Mouse (Mus musculus) C2C12 (cell line): ENCODE measurements around the gene Gm20388. TPM values are rescaled to one million over a fixed set of nuclear protein-coding genes. Genes with fewer than 3 reads are reported as not detected.

ENCODE experiments used
- H3K27me3 ChIP-seq: one replicate; pipeline ENCODE4 v1.6.1; 2011; ENCODE audit not compliant: control insufficient read depth, insufficient read depth, insufficient read length
- H3K36me3 ChIP-seq: one replicate; pipeline ENCODE4 v1.6.1; 2011; ENCODE audit not compliant: control insufficient read depth, insufficient read depth
- H3K4me3 ChIP-seq: one replicate; pipeline ENCODE4 v1.5.1; 2011; ENCODE audit warnings: mild to moderate bottlenecking, control low read depth; ENCODE audit not compliant: poor library complexity, insufficient read depth, severe bottlenecking
- H3K79me2 ChIP-seq: one replicate; pipeline ENCODE4 v1.6.1; 2011; ENCODE audit not compliant: control insufficient read depth, insufficient read depth
- H3K79me3 ChIP-seq: one replicate; pipeline ENCODE4 v1.6.1; 2011; ENCODE audit warnings: low read depth, control low read depth
- H3ac ChIP-seq: one replicate; pipeline ENCODE3; 2011; ENCODE audit warnings: low read depth; ENCODE audit not compliant: control insufficient read depth, insufficient read length
- CEBPB ChIP-seq: IDR thresholded peaks from one replicate; pipeline ENCODE4 v1.6.1; 2011; ENCODE audit warnings: low read depth, mild to moderate bottlenecking, control low read depth, moderate library complexity
- CTCF ChIP-seq: IDR thresholded peaks from one replicate; pipeline ENCODE4 v1.5.1; 2011; ENCODE audit not compliant: control insufficient read depth, insufficient read depth, insufficient read length
- FOSL1 ChIP-seq: IDR thresholded peaks from one replicate; pipeline ENCODE4 v1.8.0; 2011; ENCODE audit warnings: mild to moderate bottlenecking, low read length; ENCODE audit not compliant: poor library complexity, insufficient read depth, severe bottlenecking
- MAX ChIP-seq: IDR thresholded peaks from one replicate; pipeline ENCODE4 v1.6.1; 2011; ENCODE audit warnings: mild to moderate bottlenecking, control low read depth
- MYOD1 ChIP-seq: IDR thresholded peaks from one replicate; pipeline ENCODE4 v1.6.1; 2011; ENCODE audit warnings: low read depth; ENCODE audit not compliant: control insufficient read depth, insufficient read length
- MYOG ChIP-seq: IDR thresholded peaks from one replicate; pipeline ENCODE4 v1.6.1; 2011; ENCODE audit not compliant: control insufficient read depth, insufficient read length; ENCODE audit errors: extremely low read depth
- USF1 ChIP-seq: IDR thresholded peaks from one replicate; pipeline ENCODE4 v1.6.1; 2011; ENCODE audit warnings: low read depth, mild to moderate bottlenecking, control low read depth, moderate library complexity
- polyA plus RNA-seq: library from polyadenylated mRNA; unstranded; fragments of >200 nt; fragmentation: generic; extraction: Trizol; gene quantifications from one replicate; pipeline ENCODE4 v1.2.1, GENCODE M21; 2012; ENCODE audit warnings: missing spikeins

Gene Gm20388
- polyA plus RNA-seq, 1 experiment, result 15.0 TPM

DNA sequence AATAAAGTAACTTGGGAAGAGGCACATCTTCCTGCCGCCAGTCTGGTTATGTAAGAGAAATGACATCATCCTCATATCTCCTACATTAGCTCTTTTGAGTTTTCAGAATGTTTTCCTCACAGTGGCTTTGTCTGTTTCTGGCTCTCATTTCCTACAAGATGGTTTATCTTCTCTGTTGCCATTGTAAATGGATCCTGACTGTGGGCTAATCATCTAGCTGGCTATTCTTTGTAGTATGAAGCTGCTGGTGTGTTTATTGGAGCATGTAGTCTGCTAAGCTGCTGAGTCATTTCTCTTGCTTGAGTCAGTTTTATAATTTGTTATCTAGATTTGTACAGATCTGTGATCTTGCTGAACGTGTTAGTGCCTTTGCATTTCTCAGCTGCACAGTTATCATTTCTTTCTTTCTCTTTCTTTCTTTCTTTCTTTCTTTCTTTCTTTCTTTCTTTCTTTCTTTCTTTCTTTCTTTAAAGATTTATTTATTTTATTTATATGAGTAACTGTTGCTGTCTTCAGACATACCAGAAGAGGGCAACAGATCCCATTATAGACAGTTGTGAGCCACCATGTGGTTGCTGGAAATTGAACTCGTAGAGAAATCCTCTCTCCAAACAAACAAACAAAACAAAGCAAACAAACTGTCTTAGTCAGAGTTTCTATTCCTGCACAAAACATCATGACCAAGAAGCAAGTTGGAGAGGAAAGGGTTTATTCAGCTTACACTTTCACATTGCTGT, 3723.9 kb downstream of the Gm20388 start:
- Histone ChIP-seq H3K27me3 (no peaks in the 10 kb centered on the region), H3K36me3 (no peaks in the 10 kb centered on the region), H3K79me2 (no peaks in the 10 kb centered on the region), H3K4me3 (no peak overlapping the region), H3K79me3 (no peaks in the 10 kb centered on the region), H3ac (no peak overlapping the region)
- TF ChIP-seq CTCF (no peak), MYOD1 (no peak), MYOG (no peak), CEBPB (peak; percentile 30), MAX (no peak)

- Histone ChIP-seq H3K79me2 (no peaks in the 10 kb centered on the region), H3K4me3 (no peak overlapping the region)
- no peak for TF ChIP-seq USF1
- no peak for TF ChIP-seq MYOD1
- no peak for TF ChIP-seq FOSL1
- no peak for TF ChIP-seq CEBPB
- no peak for TF ChIP-seq MAX
- no peak for TF ChIP-seq MYOG
- no peak for TF ChIP-seq CTCF
Measured at GRCm38 (mm10) chr8:123635671-123636070, 3725.0 kb downstream of the Gm20388 start.

DNA sequence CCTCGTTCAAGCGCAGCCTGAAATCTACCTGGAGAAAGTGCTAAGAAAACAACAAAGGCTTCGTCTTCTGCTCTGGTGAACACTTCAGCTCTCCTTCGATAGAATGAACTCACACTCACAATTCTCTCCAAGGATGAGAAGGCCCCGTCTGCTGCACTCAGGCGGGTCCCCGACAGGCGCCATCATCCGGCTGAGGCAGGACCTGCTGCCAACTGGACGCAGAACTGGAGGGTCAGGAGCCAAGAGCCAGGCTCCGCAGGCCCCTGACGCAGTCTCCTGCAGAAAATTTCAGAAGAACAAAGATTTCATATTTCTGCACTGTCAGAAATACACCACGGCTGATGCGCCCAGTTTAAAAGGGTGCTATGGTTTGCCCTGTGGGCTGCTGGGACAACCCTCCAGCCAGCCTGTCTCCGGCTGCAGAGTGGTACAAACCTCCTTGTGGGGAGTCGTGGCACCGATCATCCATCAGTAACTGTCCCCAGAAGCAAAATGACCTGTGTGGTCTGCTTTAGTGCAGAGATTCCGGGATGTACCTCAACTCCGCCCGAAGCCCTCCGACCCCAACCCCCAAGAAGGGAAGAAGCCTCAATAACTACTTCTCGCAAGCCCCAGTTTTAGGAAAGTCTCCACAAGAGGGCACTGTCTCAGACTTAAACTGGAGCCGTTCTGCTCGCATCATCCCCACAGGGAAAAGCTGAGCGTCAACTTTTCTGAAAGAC, 3732.8 kb downstream of the Gm20388 start:
- Histone ChIP-seq H3K4me3 (no peak overlapping the region), H3K79me3 (no peaks in the 10 kb centered on the region), H3ac (no peak overlapping the region), H3K36me3 (no peaks in the 10 kb centered on the region), H3K27me3 (peaks cover 3% of the 10 kb centered on the region), H3K79me2 (no peaks in the 10 kb centered on the region)
- TF ChIP-seq USF1, result no peak
- no peak for TF ChIP-seq CEBPB
- TF ChIP-seq MYOG, result no peak

More at GRCm38 (mm10) chr8:123635671-123636070, 3725.0 kb downstream of the Gm20388 start:
- no peaks in the 10 kb centered on the region for H3K36me3 ChIP-seq
- peaks cover 3% of the 10 kb centered on the region for H3K27me3 ChIP-seq
- no peaks in the 10 kb centered on the region for H3K79me3 ChIP-seq
- H3ac ChIP-seq, result no peak overlapping the region

- TF ChIP-seq CTCF (no peak), MYOG (no peak), FOSL1 (no peak), USF1 (no peak), CEBPB (no peak), MAX (no peak), MYOD1 (no peak)
- H3K79me3 ChIP-seq, result no peaks in the 10 kb centered on the region
- H3K27me3 ChIP-seq, result peaks cover 3% of the 10 kb centered on the region
- H3K36me3 ChIP-seq, result no peaks in the 10 kb centered on the region
- H3K79me2 ChIP-seq, result no peaks in the 10 kb centered on the region
- no peak overlapping the region for H3K4me3 ChIP-seq
- no peak overlapping the region for H3ac ChIP-seq
Measured at GRCm38 (mm10) chr8:123645229-123645628, 3734.6 kb downstream of the Gm20388 start.

DNA sequence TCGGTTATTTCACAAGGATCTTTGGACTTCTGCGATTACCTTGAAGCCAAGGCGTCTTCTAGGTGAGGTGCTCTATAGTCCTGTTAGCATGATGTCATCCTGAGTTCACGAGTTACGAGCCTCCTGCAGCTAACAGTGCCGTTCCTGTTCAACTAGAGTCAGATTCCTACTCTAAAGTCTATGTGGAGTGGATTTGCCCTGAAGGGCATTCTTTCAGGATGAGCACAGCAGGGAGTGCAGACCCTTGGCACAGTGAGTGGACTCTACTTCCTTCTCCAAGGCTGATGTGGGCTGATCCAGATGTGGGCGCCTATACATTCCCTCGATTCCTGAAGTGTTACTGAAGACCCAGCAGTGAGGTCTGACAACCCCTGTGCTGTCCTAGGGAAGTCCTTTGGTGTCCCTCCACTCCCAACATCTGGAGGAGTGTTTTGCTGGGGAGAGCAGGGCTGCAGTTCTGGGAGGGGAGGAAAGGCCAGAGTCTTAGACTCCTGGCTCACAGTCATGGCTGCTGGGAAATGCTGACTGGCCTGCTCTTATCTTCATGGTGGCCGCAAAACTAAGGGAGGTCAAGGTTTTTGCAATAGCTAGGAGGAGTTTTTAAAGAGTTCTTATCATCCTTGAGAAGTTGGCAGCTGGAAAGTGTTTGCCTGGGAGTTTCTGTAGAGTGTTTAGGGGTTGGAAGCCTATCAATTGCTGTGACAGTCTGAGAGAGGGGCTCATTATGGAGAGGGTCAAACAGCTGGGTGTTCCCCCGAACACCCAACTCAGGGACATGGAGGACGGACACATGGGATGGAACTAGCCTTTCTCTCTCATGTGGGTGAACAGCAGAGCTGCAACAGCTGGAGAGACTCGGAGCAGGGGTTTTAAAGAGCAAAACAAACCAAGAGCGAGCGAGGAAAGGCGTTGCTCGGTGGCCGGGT, 3737.9 kb downstream of the Gm20388 start:
- TF ChIP-seq MAX, result no peak
- no peak for TF ChIP-seq MYOD1
- TF ChIP-seq FOSL1, result no peak
- no peak for TF ChIP-seq USF1
- no peak for TF ChIP-seq CEBPB
- no peak for TF ChIP-seq CTCF
- TF ChIP-seq MYOG, result no peak
- Histone ChIP-seq H3K79me2 (no peaks in the 10 kb centered on the region), H3K79me3 (no peaks in the 10 kb centered on the region), H3ac (no peak overlapping the region), H3K27me3 (no peaks in the 10 kb centered on the region), H3K36me3 (no peaks in the 10 kb centered on the region), H3K4me3 (no peak overlapping the region)
